Mouse (Mus musculus): ENCODE results near the gene Cacna1a. TPM values are rescaled to one million over a fixed set of nuclear protein-coding genes. Genes with fewer than 3 reads are reported as not detected.
A peak's percentile ranks its signal among the peaks of the same experiment; 100 is the strongest.

Cacna1a gene
- polyA plus RNA-seq, 1 experiment from 2014 or later, result 3.8 TPM

DNA sequence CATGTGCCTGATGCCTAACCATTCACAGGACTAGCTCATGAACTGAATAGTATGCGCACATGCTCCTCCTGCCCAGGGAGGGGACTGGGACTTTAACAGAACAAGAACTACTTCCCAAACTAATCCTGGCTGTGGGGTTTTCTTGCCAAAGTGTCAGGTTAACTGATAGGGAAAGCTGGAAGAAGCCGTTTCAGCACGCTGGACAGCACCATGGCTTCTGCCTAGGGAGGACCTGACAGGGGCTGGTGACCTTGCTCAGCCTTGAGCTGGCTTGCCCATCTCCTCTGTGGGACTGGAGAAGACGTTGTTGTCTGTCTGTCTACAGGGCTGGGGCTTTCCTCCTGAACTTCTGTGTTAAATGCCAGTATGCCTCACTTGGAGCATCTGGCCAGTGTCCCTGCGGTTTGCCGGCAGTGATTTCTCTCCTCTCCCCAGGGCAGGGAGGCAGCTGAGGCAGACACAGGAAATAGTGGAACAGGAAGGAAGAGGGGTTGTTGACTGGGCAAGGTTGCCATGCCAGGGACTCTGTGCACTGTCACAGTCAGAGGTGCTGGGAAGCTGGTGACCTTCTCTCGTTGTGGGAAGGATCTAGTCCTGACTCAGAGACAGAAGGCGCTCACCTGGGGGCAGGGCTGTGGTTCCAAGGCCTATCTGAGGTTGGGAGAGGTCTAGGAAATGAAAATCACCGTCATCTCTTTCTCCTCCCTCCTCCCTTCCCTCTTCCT is 83.2 kb downstream of the Cacna1a start:
- no peak for ATAC-seq (ENCODE audit: insufficient read depth)
- Histone ChIP-seq H3K4me2 (no peak overlapping the region), H3K36me3 (ENCODE audit: insufficient read depth) (no peaks in the 10 kb centered on the region), H3K27me3 (ENCODE audit: insufficient read depth, low read length) (no peaks in the 10 kb centered on the region), H3K9ac (no peak overlapping the region), H3K4me3 (ENCODE audit: low read depth, low read length) (no peak overlapping the region), H3K4me1 (ENCODE audit: insufficient read depth) (no peaks in the 10 kb centered on the region), H3K27ac (ENCODE audit: low read depth) (no peak overlapping the region), H3K9me3 (ENCODE audit: low read depth, low read length) (no peaks in the 10 kb centered on the region)
- 37% methylated on average over 9 of the region's 9 CpGs for WGBS
- no peak for TF ChIP-seq CTCF (IDR thresholded peaks at IDR 0.05; ENCODE audit: low read depth)
- DNase-seq, result peak; percentile 91

DNA sequence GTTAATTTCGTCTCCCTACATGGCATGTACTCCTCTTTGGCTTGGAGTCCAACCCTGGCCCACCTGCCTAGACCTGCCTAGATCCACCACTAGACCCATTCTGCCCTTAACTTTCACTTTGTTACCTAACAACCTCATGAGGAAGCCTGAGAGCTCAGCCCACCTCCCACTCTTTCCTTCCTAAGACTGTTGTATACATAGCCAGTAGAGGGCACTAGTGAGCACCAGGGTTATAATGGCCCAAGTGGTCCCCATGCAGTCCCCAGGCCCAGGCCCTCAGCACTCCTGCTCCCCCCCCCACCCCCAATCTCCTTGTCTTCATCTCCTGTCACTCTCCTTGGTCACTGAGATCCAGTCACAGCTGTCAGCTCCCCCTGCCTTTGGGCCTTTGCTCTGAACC is 86.2 kb downstream of the Cacna1a start:
- H3K4me1 ChIP-seq (ENCODE audit: insufficient read depth), result no peaks in the 10 kb centered on the region
- H3K9ac ChIP-seq, result no peak overlapping the region
- no peaks in the 10 kb centered on the region for H3K27me3 ChIP-seq (ENCODE audit: insufficient read depth, low read length)
- WGBS, result 84% methylated on average over 1 of the region's 1 CpGs
- TF ChIP-seq CTCF (IDR thresholded peaks at IDR 0.05; ENCODE audit: low read depth), result 0 out of 2 replicates have a peak, but pooled peaks have one; percentile 6
- H3K36me3 ChIP-seq (ENCODE audit: insufficient read depth), result no peaks in the 10 kb centered on the region
- no peak for ATAC-seq (ENCODE audit: insufficient read depth)
- no peak overlapping the region for H3K27ac ChIP-seq (ENCODE audit: low read depth)
- no peaks in the 10 kb centered on the region for H3K9me3 ChIP-seq (ENCODE audit: low read depth, low read length)
- H3K4me3 ChIP-seq (ENCODE audit: low read depth, low read length), result no peak overlapping the region
- DNase-seq, result no peak
- no peak overlapping the region for H3K4me2 ChIP-seq

DNA sequence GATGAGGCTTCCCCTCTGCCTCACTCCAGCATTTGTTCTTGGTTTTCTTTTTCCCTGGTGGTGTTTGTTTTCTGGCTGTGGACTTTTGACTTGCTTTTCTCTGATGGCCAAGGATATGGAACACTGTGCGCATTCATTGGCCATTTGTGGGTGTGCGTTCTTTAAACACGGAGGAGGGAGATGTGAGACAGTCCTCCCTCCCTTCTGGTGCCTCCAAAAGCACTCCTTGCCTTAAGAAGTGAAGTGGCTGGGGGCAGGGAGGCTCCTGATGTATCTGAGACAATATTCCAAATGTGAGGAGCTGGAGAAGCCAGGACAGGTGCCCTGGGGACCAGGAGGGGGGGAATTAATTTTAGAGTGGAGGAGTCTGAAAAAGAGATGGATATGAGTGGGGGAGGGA is 89.1 kb downstream of the Cacna1a start:
- Histone ChIP-seq H3K9me3 (ENCODE audit: low read depth, low read length) (no peaks in the 10 kb centered on the region; the same call in 1 of the 2 replicates), H3K4me3 (ENCODE audit: low read depth, low read length) (no peak overlapping the region), H3K4me1 (ENCODE audit: insufficient read depth) (no peaks in the 10 kb centered on the region), H3K27me3 (ENCODE audit: insufficient read depth, low read length) (no peaks in the 10 kb centered on the region), H3K4me2 (no peak overlapping the region), H3K27ac (ENCODE audit: low read depth) (no peak overlapping the region), H3K9ac (no peak overlapping the region), H3K36me3 (ENCODE audit: insufficient read depth) (no peaks in the 10 kb centered on the region)
- DNase-seq (no peak), ATAC-seq (ENCODE audit: insufficient read depth) (no peak)
- no peak for TF ChIP-seq CTCF (IDR thresholded peaks at IDR 0.05; ENCODE audit: low read depth)
- WGBS, result 73% methylated on average over 3 of the region's 3 CpGs

DNA sequence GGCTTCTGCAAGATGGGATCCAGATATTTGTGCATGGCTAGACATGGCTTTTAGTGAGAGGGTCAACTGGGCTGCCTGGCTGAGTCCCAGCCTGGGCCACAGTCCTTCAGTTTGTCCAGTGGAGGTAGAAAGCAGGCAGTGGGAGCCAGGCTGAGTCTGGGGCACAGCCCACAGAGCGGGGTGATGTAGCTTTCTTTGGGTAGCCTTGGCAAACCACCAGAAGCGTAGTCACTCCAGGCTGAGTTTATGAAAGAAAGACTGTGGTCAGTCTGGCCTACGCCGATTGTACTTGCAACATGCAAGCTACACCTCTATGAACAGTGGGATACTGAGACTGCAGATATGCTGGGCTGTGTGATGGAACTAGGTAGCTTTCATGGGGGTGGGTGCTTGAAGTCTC is 94.8 kb downstream of the Cacna1a start:
- TF ChIP-seq CTCF (IDR thresholded peaks at IDR 0.05; ENCODE audit: low read depth), result no peak
- H3K4me1 ChIP-seq (ENCODE audit: insufficient read depth), result no peaks in the 10 kb centered on the region
- DNase-seq (no peak), ATAC-seq (ENCODE audit: insufficient read depth) (no peak)
- H3K27ac ChIP-seq (ENCODE audit: low read depth), result no peak overlapping the region
- H3K4me3 ChIP-seq (ENCODE audit: low read depth, low read length), result no peak overlapping the region
- H3K9me3 ChIP-seq (ENCODE audit: low read depth, low read length), result no peaks in the 10 kb centered on the region; the same call in 1 of the 2 replicates
- H3K36me3 ChIP-seq (ENCODE audit: insufficient read depth), result no peaks in the 10 kb centered on the region
- no peak overlapping the region for H3K4me2 ChIP-seq
- 88% methylated on average over 4 of the region's 4 CpGs for WGBS
- no peak overlapping the region for H3K9ac ChIP-seq
- H3K27me3 ChIP-seq (ENCODE audit: insufficient read depth, low read length), result no peaks in the 10 kb centered on the region

DNA sequence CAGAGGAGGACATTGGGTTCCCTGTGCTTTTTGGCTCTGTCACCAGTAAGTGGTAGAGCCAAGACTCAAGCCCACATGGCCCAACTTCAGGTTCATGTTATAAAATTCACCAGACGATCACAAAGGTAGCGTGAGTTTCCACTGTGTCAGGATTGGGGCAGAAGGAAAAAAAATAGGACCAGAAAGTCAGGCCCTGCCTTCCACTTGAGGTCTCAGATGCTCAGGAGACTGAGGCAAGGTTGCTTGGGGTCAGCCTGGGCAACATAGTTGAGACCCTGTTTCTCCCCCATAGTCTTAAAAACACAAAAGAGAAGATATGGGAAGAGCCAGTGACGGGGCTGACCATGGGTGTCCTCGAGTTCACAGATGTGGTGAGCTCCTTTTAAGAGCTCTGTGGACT is 97.1 kb downstream of the Cacna1a start:
- no peak for ATAC-seq (ENCODE audit: insufficient read depth)
- TF ChIP-seq CTCF (IDR thresholded peaks at IDR 0.05; ENCODE audit: low read depth), result no peak

DNA sequence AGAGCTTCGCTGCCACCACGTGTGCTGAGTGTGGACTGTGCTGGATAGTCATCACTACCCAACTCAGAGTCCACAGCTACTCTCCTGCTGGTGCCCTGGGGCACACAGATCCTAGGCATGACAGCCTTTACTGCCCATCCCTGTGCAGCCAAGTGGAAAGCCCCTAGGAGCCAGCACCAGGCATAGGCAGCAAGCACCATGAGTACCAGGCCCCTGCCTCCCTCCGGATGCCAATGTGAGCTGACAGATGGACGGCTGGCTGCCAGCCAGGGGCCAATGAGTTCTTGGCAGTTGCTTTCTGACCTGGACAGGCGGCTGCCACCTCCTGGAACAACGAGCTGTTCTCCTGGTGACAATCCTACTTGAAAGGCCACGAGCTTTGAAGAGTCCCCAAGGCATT is 97.6 kb downstream of the Cacna1a start:
- H3K36me3 ChIP-seq (ENCODE audit: insufficient read depth), result no peaks in the 10 kb centered on the region
- no peak for TF ChIP-seq CTCF (IDR thresholded peaks at IDR 0.05; ENCODE audit: low read depth)
- H3K9ac ChIP-seq, result no peak overlapping the region

More for the DNA sequence above, 97.1 kb downstream of the Cacna1a start:
- H3K27me3 ChIP-seq (ENCODE audit: insufficient read depth, low read length), result no peaks in the 10 kb centered on the region
- DNase-seq, result no peak
- no peak overlapping the region for H3K4me3 ChIP-seq (ENCODE audit: low read depth, low read length)
- H3K4me2 ChIP-seq, result no peak overlapping the region
- H3K27ac ChIP-seq (ENCODE audit: low read depth), result no peak overlapping the region
- no peaks in the 10 kb centered on the region for H3K4me1 ChIP-seq (ENCODE audit: insufficient read depth)
- 76% methylated on average over 4 of the region's 4 CpGs for WGBS
- no peak overlapping the region for H3K9ac ChIP-seq
- no peaks in the 10 kb centered on the region; the same call in 1 of the 2 replicates for H3K9me3 ChIP-seq (ENCODE audit: low read depth, low read length)
- H3K36me3 ChIP-seq (ENCODE audit: insufficient read depth), result no peaks in the 10 kb centered on the region

DNA sequence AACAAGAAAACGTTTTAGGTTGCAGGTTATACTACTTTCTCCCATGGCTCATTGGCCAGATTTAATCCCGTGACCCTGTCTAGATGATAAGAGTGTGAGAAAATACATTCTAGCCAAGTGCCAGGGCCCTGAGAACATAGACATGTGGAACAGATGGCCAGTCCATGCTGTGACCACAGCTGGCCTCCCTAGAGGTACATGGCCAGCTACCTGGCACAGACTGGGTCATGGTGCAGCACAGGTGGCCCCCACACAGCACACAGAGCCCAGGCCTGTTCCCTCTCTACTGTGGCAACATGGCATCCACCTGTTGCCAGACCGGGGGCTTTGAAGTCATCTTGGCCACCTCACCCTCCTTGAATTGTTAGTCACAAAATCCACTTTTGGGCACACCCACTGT is 101.0 kb downstream of the Cacna1a start:
- Histone ChIP-seq H3K4me1 (ENCODE audit: insufficient read depth) (no peaks in the 10 kb centered on the region), H3K4me3 (ENCODE audit: low read depth, low read length) (no peak overlapping the region), H3K36me3 (ENCODE audit: insufficient read depth) (no peaks in the 10 kb centered on the region), H3K9me3 (ENCODE audit: low read depth, low read length) (no peaks in the 10 kb centered on the region), H3K4me2 (no peak overlapping the region), H3K9ac (no peak overlapping the region), H3K27ac (ENCODE audit: low read depth) (no peak overlapping the region), H3K27me3 (ENCODE audit: insufficient read depth, low read length) (no peaks in the 10 kb centered on the region)
- DNase-seq (no peak), ATAC-seq (ENCODE audit: insufficient read depth) (no peak)
- no peak for TF ChIP-seq CTCF (IDR thresholded peaks at IDR 0.05; ENCODE audit: low read depth)
- whole genome bisulfite sequencing, result 63% methylated on average over 3 of the region's 3 CpGs

More for the DNA sequence above, 97.6 kb downstream of the Cacna1a start:
- ATAC-seq (ENCODE audit: insufficient read depth) (no peak), DNase-seq (peak; percentile 11)
- WGBS, result 55% methylated on average over 7 of the region's 7 CpGs
- Histone ChIP-seq H3K4me2 (no peak overlapping the region), H3K9me3 (ENCODE audit: low read depth, low read length) (no peaks in the 10 kb centered on the region; the same call in 1 of the 2 replicates), H3K27me3 (ENCODE audit: insufficient read depth, low read length) (no peaks in the 10 kb centered on the region), H3K27ac (ENCODE audit: low read depth) (no peak overlapping the region), H3K4me3 (ENCODE audit: low read depth, low read length) (no peak overlapping the region), H3K4me1 (ENCODE audit: insufficient read depth) (no peaks in the 10 kb centered on the region)
